Mouse (Mus musculus) CH12.LX (cell line): ENCODE data around the gene Kcnrg. TPM values are rescaled to one million over a fixed set of nuclear protein-coding genes. Genes with fewer than 3 reads are reported as not detected.

ENCODE experiments used
- DNase-seq: peaks from one replicate; pipeline ENCODE4 v3.0.0-alpha.2; 2013; ENCODE audit errors: extremely low read depth
- H3K27ac ChIP-seq: 2 replicates; pipeline ENCODE4 v1.5.1; 2012; ENCODE audit warnings: low read depth, mild to moderate bottlenecking, control low read depth, moderate library complexity; ENCODE audit not compliant: insufficient read depth
- H3K27me3 ChIP-seq: replicated peaks from 2 replicates; pipeline ENCODE3; 2012; ENCODE audit warnings: inconsistent platforms
- H3K36me3 ChIP-seq, 2 experiments: replicated peaks in 1 of 2; 2 replicates each; pipeline versions ENCODE3 to v1.6.1; 2012; ENCODE audit warnings: inconsistent platforms in 1 of 2, low read length in 1 of 2, mild to moderate bottlenecking in 1 of 2, mixed read lengths in 1 of 2, moderate library complexity in 1 of 2; ENCODE audit not compliant: control insufficient read depth in 1 of 2, insufficient read depth in 1 of 2
- H3K4me1 ChIP-seq, 2 experiments: 2 replicates each; pipeline ENCODE4 v1.6.1; 2012; ENCODE audit warnings: inconsistent platforms in 1 of 2, moderate library complexity in 1 of 2; ENCODE audit not compliant: insufficient read depth in 2 of 2, control insufficient read depth in 1 of 2
- H3K4me2 ChIP-seq: 2 replicates; pipeline ENCODE4 v1.6.1; 2012; ENCODE audit warnings: low read depth, mild to moderate bottlenecking, control low read depth; ENCODE audit not compliant: poor library complexity, insufficient read depth, severe bottlenecking
- H3K4me3 ChIP-seq, 3 experiments: fragments of 150-350 bp in 1 of 3; sonication (generic) in 1 of 3; replicated peaks in 1 of 3; 2 replicates each; pipeline versions ENCODE3 to v1.5.1; 2011 to 2012; ENCODE audit warnings: low read depth in 2 of 3, low read length in 2 of 3, mild to moderate bottlenecking in 2 of 3, moderate library complexity in 2 of 3, control low read depth in 1 of 3, improper control_type of control experiment in 1 of 3, inconsistent platforms in 1 of 3, mixed read lengths in 1 of 3; ENCODE audit not compliant: poor library complexity in 1 of 3
- H3K79me2 ChIP-seq: replicated peaks from 2 replicates; pipeline ENCODE4 v1.6.1; 2012; ENCODE audit warnings: mild to moderate bottlenecking, moderate library complexity; ENCODE audit not compliant: control insufficient read depth, poor library complexity, insufficient read depth, severe bottlenecking; ENCODE audit errors: extremely low read depth
- H3K9ac ChIP-seq: 2 replicates; pipeline ENCODE4 v1.6.1; 2012; ENCODE audit warnings: low read depth, mild to moderate bottlenecking, control low read depth, moderate library complexity; ENCODE audit not compliant: insufficient read depth
- H3K9me3 ChIP-seq: replicated peaks from 2 replicates; pipeline ENCODE3; 2012; ENCODE audit warnings: low read length, inconsistent platforms, mixed read lengths
- BHLHE40 ChIP-seq: IDR thresholded peaks from 2 replicates; pipeline ENCODE4 v1.6.1; 2011; ENCODE audit warnings: mild to moderate bottlenecking, low read depth, low read length, improper control_type of control experiment
- CHD1 ChIP-seq: IDR thresholded peaks from 2 replicates; pipeline ENCODE4 v1.6.1; 2012; ENCODE audit warnings: low read depth, low read length, improper control_type of control experiment, inconsistent platforms
- CHD2 ChIP-seq: IDR thresholded peaks from 2 replicates; pipeline ENCODE4 v1.6.1; 2011; ENCODE audit warnings: low read length, improper control_type of control experiment
- CTCF ChIP-seq, 2 experiments: IDR thresholded peaks in 1 of 2; conservative IDR thresholded peaks in 1 of 2; 2 replicates each; pipeline ENCODE4 v1.5.1; 2011 to 2012; ENCODE audit warnings: low read depth in 2 of 2, low read length in 2 of 2, improper control_type of control experiment in 1 of 2, inconsistent platforms in 1 of 2, mild to moderate bottlenecking in 1 of 2, moderate library complexity in 1 of 2
- E2F4 ChIP-seq: IDR thresholded peaks from 2 replicates; pipeline ENCODE4 v1.6.1; 2011; ENCODE audit warnings: low read depth, low read length, improper control_type of control experiment; ENCODE audit not compliant: insufficient replicate concordance
- ETS1 ChIP-seq: conservative IDR thresholded peaks from 2 replicates; pipeline ENCODE4 v1.6.1; 2012; ENCODE audit warnings: low read depth, mild to moderate bottlenecking, inconsistent platforms, low read length, improper control_type of control experiment, moderate library complexity
- GABPA ChIP-seq: IDR thresholded peaks from 2 replicates; pipeline ENCODE4 v1.6.1; 2012; ENCODE audit warnings: low read depth, low read length, improper control_type of control experiment, inconsistent platforms; ENCODE audit not compliant: insufficient replicate concordance
- IRF4 ChIP-seq: IDR thresholded peaks from 2 replicates; pipeline ENCODE4 v1.6.1; 2014; ENCODE audit warnings: low read depth, mild to moderate bottlenecking, inconsistent platforms, low read length, improper control_type of control experiment
- JUN ChIP-seq: IDR thresholded peaks from 2 replicates; pipeline ENCODE4 v1.6.1; 2011; ENCODE audit warnings: low read depth, mild to moderate bottlenecking, low read length, improper control_type of control experiment, moderate library complexity; ENCODE audit not compliant: insufficient read depth
- JUND ChIP-seq: conservative IDR thresholded peaks from 2 replicates; pipeline ENCODE4 v1.6.1; 2011; ENCODE audit warnings: low read depth, low read length, improper control_type of control experiment
- KAT2A ChIP-seq: IDR thresholded peaks from 2 replicates; pipeline ENCODE4 v1.6.1; 2012; ENCODE audit warnings: low read length, improper control_type of control experiment, inconsistent platforms; ENCODE audit not compliant: insufficient replicate concordance
- MAZ ChIP-seq: IDR thresholded peaks from 2 replicates; pipeline ENCODE4 v1.6.1; 2012; ENCODE audit warnings: low read depth, mild to moderate bottlenecking, inconsistent platforms, low read length, improper control_type of control experiment, moderate library complexity
- MEF2A ChIP-seq: IDR thresholded peaks from 2 replicates; pipeline ENCODE4 v1.6.1; 2014; ENCODE audit warnings: low read depth, mild to moderate bottlenecking, inconsistent platforms, low read length, improper control_type of control experiment, borderline replicate concordance
- MXI1 ChIP-seq: IDR thresholded peaks from 2 replicates; pipeline ENCODE4 v1.6.1; 2011; ENCODE audit warnings: mild to moderate bottlenecking, low read depth, low read length, improper control_type of control experiment
- MYC ChIP-seq: IDR thresholded peaks from 2 replicates; pipeline ENCODE4 v1.6.1; 2011; ENCODE audit warnings: low read depth, mild to moderate bottlenecking, improper control_type of control experiment, low read length
- NELFE ChIP-seq: IDR thresholded peaks from 2 replicates; pipeline ENCODE4 v1.6.1; 2011; ENCODE audit warnings: low read depth, low read length, improper control_type of control experiment
- NRF1 ChIP-seq: IDR thresholded peaks from 2 replicates; pipeline ENCODE4 v1.6.1; 2014; ENCODE audit warnings: low read depth, mild to moderate bottlenecking, inconsistent platforms, low read length, improper control_type of control experiment, moderate library complexity
- PAX5 ChIP-seq: IDR thresholded peaks from 2 replicates; pipeline ENCODE4 v1.6.1; 2012; ENCODE audit warnings: low read length, inconsistent platforms, mixed read lengths
- POLR2A ChIP-seq: IDR thresholded peaks from 2 replicates; pipeline ENCODE4 v1.6.1; 2011; ENCODE audit warnings: low read depth, mild to moderate bottlenecking, improper control_type of control experiment, low read length
- POLR2AphosphoS2 ChIP-seq: IDR thresholded peaks from 2 replicates; pipeline ENCODE4 v1.6.1; 2011; ENCODE audit warnings: low read depth, low read length, improper control_type of control experiment
- RAD21 ChIP-seq: IDR thresholded peaks from 2 replicates; pipeline ENCODE4 v1.6.1; 2011; ENCODE audit warnings: low read depth, mild to moderate bottlenecking, low read length, improper control_type of control experiment, moderate library complexity
- RCOR1 ChIP-seq: conservative IDR thresholded peaks from 2 replicates; pipeline ENCODE4 v1.6.1; 2012; ENCODE audit warnings: low read depth, mild to moderate bottlenecking, inconsistent platforms, low read length, improper control_type of control experiment
- SIN3A ChIP-seq: IDR thresholded peaks from 2 replicates; pipeline ENCODE4 v1.6.1; 2012; ENCODE audit warnings: low read length, improper control_type of control experiment, inconsistent platforms
- SMC3 ChIP-seq: IDR thresholded peaks from 2 replicates; pipeline ENCODE4 v1.6.1; 2011; ENCODE audit warnings: low read depth, low read length, improper control_type of control experiment
- TBP ChIP-seq: conservative IDR thresholded peaks from 2 replicates; pipeline ENCODE4 v1.6.1; 2011; ENCODE audit warnings: low read depth, low read length, improper control_type of control experiment
- TCF12 ChIP-seq: IDR thresholded peaks from 2 replicates; pipeline ENCODE4 v1.6.1; 2014; ENCODE audit warnings: low read depth, mild to moderate bottlenecking, inconsistent platforms, low read length, improper control_type of control experiment
- UBTF ChIP-seq: IDR thresholded peaks from 2 replicates; pipeline ENCODE4 v1.6.1; 2012; ENCODE audit warnings: low read depth, mild to moderate bottlenecking, inconsistent platforms, low read length, improper control_type of control experiment, moderate library complexity
- USF1 ChIP-seq: IDR thresholded peaks from 2 replicates; pipeline ENCODE4 v1.6.1; 2014; ENCODE audit warnings: low read depth, mild to moderate bottlenecking, inconsistent platforms, low read length, improper control_type of control experiment
- USF2 ChIP-seq: conservative IDR thresholded peaks from 2 replicates; pipeline ENCODE4 v1.6.1; 2011; ENCODE audit warnings: low read depth, low read length, improper control_type of control experiment
- ZC3H11A ChIP-seq: IDR thresholded peaks from 2 replicates; pipeline ENCODE4 v1.6.1; 2012; ENCODE audit warnings: low read depth, mild to moderate bottlenecking, inconsistent platforms, low read length, improper control_type of control experiment
- ZNF384 ChIP-seq: IDR thresholded peaks from 2 replicates; pipeline ENCODE4 v1.6.1; 2012; ENCODE audit warnings: low read depth, low read length, improper control_type of control experiment, inconsistent platforms
- dilution Hi-C: fragments of 300-500 bp; cut with MboI; formaldehyde crosslinking; loops from 2 replicates; pipeline ENCODE4 v1.14.3; 2020; ENCODE audit warnings: low sequenced_read_pairs; ENCODE audit not compliant: extremely low pct_unique_long_range_greater_than_20kb, extremely low pct_ligation_motif_present
- in situ Hi-C: fragments of 300-500 bp; cut with MboI; formaldehyde crosslinking; loops from 3 replicates; pipeline ENCODE4 v1.14.3; 2019; ENCODE audit warnings: low sequenced_read_pairs, low pct_ligation_motif_present, low pct_unique_long_range_greater_than_20kb, mixed read lengths
- polyA plus RNA-seq: library from polyadenylated mRNA; unstranded; fragments of >175 nt; gene quantifications from 2 replicates; pipeline ENCODE4 v1.2.1, GENCODE M21; 2012; ENCODE audit warnings: low read depth; ENCODE audit not compliant: insufficient read length
- total RNA-seq, 2 experiments: library from RNA; depleted of rRNA; stranded (reverse); fragments of 300-350 nt in 1 of 2; fragments of >200 nt in 1 of 2; gene quantifications; 2 replicates each; pipeline ENCODE4 v1.2.3; 2012 to 2014

The Kcnrg gene
- total and polyA plus RNA-seq, 3 experiments: 0.12 to 0.13 TPM; not detected in 1

GRCm38 (mm10) chr14:61597968-61598367 is 9.3 kb upstream of the Kcnrg start, which contains the start of gene Trim13:
Gene Trim13, plus strand, starts transcription at chr14:61598247.
- in situ Hi-C loops (no loop called here), dilution Hi-C loops (no loop called here)
- no peaks in the 10 kb centered on the region for H3K9me3 ChIP-seq
- no peak within 1 kb of the TSS for H3K27ac ChIP-seq
- H3K4me2 ChIP-seq: peak within 1 kb of the TSS; percentile 30; the same call in 1 of the 2 replicates
- no peaks in the 10 kb centered on the region for H3K79me2 ChIP-seq
- H3K9ac ChIP-seq: no peak within 1 kb of the TSS
- H3K4me3 ChIP-seq: peak within 1 kb of the TSS; percentile 55 to 78 (median 66)
- H3K27me3 ChIP-seq: no peaks in the 10 kb centered on the region
- TF ChIP-seq PAX5: no peak
- TF ChIP-seq KAT2A: no peak
- TF ChIP-seq TCF12: no peak
- no peak for TF ChIP-seq NELFE
- no peak for TF ChIP-seq CHD2
- TF ChIP-seq SMC3: no peak
- no peak for TF ChIP-seq MYC
- TF ChIP-seq GABPA: no peak
- TF ChIP-seq POLR2AphosphoS2: no peak
- TF ChIP-seq NRF1: no peak
- TF ChIP-seq BHLHE40: no peak
- no peak for TF ChIP-seq POLR2A
- TF ChIP-seq RCOR1: no peak
- TF ChIP-seq CTCF (conservative IDR thresholded peaks at IDR 0.05 in 1 of 2, IDR thresholded peaks at IDR 0.05 in 1 of 2; ENCODE audit: low read depth in 2 of 2, low read length in 2 of 2): no peak
- no peak for TF ChIP-seq CHD1
- no peak for TF ChIP-seq USF1
- peaks cover 0 to 11% of the 10 kb centered on the region in 2 experiments for H3K36me3 ChIP-seq
- H3K4me1 ChIP-seq: peaks cover 5 to 7% of the 10 kb centered on the region in 2 experiments; a peak in 2 of 4 replicates
- DNase-seq: no peak

- H3K36me3 ChIP-seq: peaks cover 0 to 18% of the 10 kb centered on the region in 2 experiments
- peak; percentile 75 for DNase-seq
- H3K79me2 ChIP-seq: no peaks in the 10 kb centered on the region
- no peaks in the 10 kb centered on the region for H3K27me3 ChIP-seq
- H3K27ac ChIP-seq: no peak overlapping the region
- dilution Hi-C loops (no loop called here), in situ Hi-C loops (no loop called here)
- peak overlapping the region; percentile 53; the same call in 1 of the 2 replicates for H3K4me2 ChIP-seq
- peak overlapping the region; percentile 55 to 78 (median 66) for H3K4me3 ChIP-seq
- H3K9ac ChIP-seq: peak overlapping the region; percentile 53
- H3K4me1 ChIP-seq: peaks cover 5 to 7% of the 10 kb centered on the region in 2 experiments; a peak in 2 of 4 replicates
- H3K9me3 ChIP-seq: no peaks in the 10 kb centered on the region
- no peak; the same call in 1 of the 2 replicates for TF ChIP-seq IRF4
- TF ChIP-seq MAZ: no peak
- TF ChIP-seq JUND: no peak
- no peak for TF ChIP-seq MEF2A
- TF ChIP-seq SIN3A: peak; percentile 62; the same call in 1 of the 2 replicates
- no peak for TF ChIP-seq JUN
- no peak for TF ChIP-seq RAD21
- no peak for TF ChIP-seq KAT2A
- 0 out of 2 replicates have a peak, but pooled peaks have one; percentile 21 for TF ChIP-seq TBP
- TF ChIP-seq UBTF: peak; percentile 70; the same call in 1 of the 2 replicates
- no peak for TF ChIP-seq CHD1
- peak; percentile 72 for TF ChIP-seq TCF12
- TF ChIP-seq SMC3: no peak
- no peak for TF ChIP-seq ZC3H11A
- TF ChIP-seq MXI1: peak; percentile 52; the same call in 1 of the 2 replicates
- TF ChIP-seq POLR2AphosphoS2: no peak
- no peak for TF ChIP-seq E2F4
- no peak for TF ChIP-seq MYC
- no peak for TF ChIP-seq USF2
- TF ChIP-seq ETS1: no peak
- TF ChIP-seq ZNF384: no peak
Measured at GRCm38 (mm10) chr14:61599057-61599806, 8.0 kb upstream of the Kcnrg start.
